Mouse (Mus musculus) spleen, adult 2 months (tissue): Measurements from ENCODE around the gene Mesd.

Experiments
- CTCF ChIP-seq: fragments of 200-500 bp; IDR thresholded peaks from 2 replicates; pipeline ENCODE4 v1.5.1; 2011; ENCODE audit warnings: mild to moderate bottlenecking, inconsistent platforms; ENCODE audit not compliant: insufficient read depth, insufficient read length, insufficient replicate concordance; ENCODE audit errors: extremely low read depth
- POLR2A ChIP-seq: fragments of 200-500 bp; IDR thresholded peaks from 2 replicates; pipeline ENCODE4 v1.6.1; 2011; ENCODE audit warnings: low read depth, low read length, inconsistent platforms

DNA sequence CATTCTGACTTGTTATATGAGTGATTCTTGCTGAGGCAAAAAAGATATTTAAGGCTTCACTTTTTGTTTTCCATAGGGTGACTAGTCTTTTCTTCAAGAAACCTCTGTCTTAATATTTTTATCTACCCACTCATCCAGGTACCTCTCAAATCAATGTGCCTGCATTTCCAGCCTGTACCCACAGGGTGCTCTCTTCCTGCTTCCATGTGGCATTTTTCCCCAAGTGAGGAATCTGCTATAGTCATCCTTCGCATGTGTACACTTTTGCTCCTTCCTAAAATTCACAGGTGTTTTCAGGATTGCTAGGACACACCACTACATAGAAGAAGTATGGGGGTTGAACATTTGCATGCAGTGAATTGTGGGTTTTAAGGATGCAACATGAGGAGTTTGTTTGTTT, 10.1 kb downstream of the Mesd start:
- TF ChIP-seq POLR2A (no peak), CTCF (no peak)
